Mouse (Mus musculus) heart, adult 9 months (tissue): ENCODE data around the gene Cfhr1.

ENCODE experiments used
- DNase-seq, 2 experiments: peaks; one replicate each; pipeline ENCODE4 v3.0.0; 2022; ENCODE audit warnings: low spot score in 2 of 2

The Cfhr1 gene

DNA sequence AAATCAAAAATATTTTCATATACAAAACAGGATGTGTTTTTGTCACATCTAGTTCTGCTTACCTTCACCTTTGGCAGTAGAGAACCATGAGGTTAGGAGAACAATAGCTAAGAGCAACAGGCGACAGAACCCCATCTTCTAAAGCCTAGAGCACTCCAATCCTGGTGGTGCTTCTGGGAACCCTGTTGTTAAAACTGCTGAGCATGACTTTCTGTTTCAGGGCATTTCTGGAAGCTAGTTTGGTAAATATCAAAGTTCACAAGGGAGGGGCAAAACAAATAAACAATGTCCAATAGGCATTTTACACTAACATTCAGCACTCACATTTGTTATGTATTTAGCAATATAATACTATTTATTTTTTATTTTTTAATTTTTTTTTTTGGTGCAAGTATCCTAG lies at the start of gene Cfhr1:
Cfhr1 (minus strand) TSS at position 249 of the 400 bp plus-strand sequence.
- DNase-seq, result no peak

DNA sequence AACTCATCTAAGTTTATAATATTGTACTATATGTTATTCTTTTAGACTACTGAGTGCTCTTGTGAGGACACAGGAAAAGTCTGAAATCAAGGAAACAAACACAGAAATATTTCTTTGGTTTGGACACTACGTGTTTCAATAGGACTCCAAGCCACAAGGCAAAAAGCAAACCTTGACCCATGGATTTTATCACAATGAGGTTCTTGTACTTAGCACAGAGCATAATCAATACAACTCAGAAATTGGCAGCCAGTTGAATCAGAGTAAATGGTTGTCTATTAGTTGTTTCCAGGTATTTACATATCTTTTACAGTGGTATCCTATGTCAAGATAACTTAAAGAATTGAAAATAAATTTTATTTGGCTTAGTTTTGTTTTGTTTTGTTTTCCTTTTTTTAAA lies 8.8 kb downstream of the Cfhr1 start:
- DNase-seq, result no peak

DNA sequence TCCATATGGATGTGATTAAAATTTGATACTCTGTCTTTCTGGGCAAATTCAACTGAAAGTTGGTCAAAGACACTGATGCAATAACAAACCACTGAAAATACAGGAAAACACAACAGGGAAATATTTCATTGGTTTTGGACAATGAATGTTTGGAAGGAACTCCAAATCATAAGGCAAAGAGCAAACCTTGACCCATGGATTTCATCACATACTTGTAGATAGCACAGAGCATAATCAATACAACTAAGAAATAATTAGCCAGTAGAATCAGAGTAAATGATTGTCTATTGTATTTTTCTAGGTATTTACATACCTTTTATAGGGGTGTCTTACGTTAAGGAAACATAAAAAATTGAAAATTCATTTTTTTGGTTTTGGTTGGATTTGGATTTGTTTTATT lies 11.5 kb downstream of the Cfhr1 start:
- no peak for DNase-seq

DNA sequence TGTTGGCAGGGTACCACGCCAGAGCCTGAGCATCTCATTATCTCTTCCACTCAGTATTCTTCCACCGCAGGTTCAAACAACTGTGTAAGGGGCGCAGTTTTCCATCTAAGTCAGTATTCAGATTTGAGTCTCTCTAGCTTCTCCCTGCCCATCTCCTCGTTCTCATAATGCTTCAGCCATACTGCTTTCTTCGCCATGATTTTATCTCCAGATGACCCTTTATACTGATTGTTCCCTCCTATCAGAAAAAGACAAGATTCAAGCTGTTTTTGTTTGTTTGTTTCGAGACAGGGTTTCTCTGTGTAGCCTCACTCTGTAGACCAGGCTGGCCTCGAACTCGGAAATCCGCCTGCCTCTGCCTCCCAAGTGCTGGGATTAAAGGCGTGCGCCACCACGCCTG lies 45.5 kb downstream of the Cfhr1 start:
- DNase-seq, result no peak

DNA sequence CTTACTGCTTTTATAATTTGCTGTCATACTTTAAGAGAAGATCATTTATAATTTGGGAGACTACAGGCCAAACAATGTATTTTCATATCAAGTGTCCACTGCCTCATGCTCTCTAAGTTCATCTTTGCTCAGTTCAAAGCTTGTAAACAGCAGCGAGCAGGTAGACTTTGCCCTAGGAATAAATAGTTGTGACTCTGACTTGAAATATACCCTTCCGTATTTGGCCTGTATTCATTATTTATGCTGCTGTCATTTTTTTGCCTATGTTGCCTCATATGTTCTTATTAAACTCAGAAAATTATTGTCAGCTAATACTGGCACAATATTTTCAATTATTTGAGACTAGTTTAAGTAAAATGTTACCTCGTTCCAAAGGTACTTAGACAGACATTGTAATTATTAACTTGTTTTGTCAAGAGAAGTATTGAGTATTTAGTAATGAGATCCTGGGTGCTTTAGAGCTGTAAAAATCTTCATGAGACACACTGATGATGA lies 58.8 kb downstream of the Cfhr1 start, which contains the start of gene F13b:
F13b (plus strand) TSS at position 445 of the 495 bp plus-strand sequence.
- DNase-seq, result no peak

DNA sequence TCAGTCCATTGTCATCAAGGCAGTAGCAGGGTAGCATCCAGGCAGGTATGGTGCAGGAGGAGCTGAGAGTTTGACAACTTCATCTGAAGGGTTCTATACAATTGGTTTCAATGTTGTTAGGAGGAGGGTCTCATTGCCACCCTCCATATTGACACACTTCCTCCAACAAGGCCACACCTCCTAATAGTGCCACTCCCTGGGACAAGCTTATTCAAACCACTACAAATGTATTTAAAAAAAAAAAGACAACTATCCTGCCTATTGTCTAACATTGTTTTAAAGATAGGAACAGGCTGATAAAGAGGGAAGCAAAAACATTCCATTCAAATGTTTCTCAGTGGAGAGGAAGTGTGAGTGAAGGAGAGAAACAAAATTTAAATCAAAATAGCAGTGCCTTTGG lies 60.3 kb downstream of the Cfhr1 start:
- DNase-seq, result no peak
